Mouse (Mus musculus): ENCODE measurements around the gene Gm10073.

Gene Gm10073

DNA sequence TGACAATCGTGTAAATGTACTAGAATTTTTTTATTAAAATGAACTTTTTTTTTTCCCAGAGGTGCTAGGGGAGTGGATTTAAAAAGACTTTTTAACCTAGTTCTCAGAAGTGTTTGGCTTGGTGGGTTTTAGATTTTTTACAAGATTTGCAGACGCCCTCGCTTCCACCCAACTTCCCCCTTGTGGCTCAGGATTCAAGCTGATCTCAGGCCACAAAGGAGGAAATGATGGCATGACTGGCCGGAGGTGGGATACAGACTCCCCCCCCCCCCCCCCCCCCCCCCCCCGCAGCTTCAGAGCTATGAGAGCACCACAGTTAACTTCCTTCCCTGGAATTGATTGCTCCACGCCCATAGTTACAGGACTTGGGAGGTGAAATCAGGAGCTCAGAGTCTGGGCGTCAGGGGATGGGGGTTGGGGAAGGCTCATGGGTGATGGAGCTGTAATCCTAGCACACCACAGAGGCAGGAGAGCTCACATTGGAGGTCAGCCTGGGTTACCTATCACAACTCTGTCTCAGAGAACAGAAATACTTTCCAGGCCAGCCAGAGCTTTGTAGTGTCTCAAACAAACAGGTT, 17.1 kb downstream of the Gm10073 start:
- peak; percentile 3 for DNase-seq (ENCODE audit: low read depth, low spot score)

DNA sequence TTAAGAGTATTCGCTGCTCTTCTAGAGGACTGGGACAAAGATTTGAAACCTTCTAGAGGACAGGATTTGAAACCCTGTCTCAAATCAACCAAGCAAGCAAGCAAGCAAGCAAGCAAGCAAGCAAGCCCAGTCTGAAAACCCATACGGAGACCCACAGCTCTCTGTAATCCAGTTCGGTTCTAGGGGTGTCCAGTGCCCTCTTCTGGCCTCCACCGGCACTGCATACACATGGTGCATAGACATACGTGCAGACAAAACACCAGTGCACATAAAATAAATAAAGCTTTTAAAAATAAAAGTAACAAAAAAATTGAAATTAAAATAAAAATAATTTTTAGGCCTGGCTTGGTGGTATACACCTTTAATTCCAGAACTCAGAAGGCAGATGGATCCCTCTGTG, 19.2 kb downstream of the Gm10073 start:
- no peak for DNase-seq (ENCODE audit: low read depth, low spot score)

DNA sequence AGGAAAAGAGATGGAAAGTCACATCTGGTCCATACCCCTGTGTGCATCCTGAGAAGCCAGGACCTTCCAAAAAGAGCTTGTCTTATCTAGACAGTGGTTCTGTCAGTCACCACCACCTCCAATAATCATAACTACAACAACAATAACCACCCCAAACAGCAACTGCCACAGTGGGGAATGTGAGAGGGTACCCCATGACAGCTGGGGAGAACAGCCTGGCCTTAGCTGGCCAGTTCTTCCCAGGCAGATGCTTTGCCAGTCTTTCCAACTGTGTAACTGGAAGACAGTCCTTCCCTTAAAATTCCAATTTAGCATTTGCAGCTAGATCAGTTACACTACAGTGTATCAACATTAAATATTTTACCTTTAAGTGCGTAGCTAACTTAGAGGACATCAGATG, 22.4 kb downstream of the Gm10073 start:
- no peak for DNase-seq (ENCODE audit: low read depth, low spot score)

DNA sequence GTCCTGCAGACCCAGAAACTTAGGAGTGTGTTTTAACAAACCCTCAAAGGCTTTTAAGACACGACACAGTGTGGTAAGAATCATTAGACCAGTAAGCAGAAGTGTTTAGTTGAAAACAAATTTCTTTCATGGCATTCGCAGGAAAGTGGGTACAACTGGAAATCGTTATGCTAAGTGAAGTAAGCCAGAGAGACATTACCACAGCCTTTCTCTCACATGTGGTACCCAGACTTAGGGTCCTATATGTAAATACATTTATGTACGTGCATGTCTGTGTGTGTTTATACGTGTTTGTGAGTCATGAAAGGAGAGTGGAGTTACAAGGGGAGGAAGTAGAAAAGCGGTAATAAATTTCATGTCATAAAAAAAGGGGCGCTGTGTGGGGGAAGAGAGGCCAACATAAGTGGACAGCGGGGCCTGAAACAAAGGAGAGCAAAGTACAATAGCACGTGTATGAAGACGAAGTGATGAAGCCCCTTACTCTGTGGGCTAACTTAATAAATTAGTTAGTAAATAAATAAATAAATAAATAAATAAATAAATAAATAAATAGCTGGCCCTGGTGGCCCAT, 24.8 kb downstream of the Gm10073 start:
- no peak for DNase-seq (ENCODE audit: low read depth, low spot score)

DNA sequence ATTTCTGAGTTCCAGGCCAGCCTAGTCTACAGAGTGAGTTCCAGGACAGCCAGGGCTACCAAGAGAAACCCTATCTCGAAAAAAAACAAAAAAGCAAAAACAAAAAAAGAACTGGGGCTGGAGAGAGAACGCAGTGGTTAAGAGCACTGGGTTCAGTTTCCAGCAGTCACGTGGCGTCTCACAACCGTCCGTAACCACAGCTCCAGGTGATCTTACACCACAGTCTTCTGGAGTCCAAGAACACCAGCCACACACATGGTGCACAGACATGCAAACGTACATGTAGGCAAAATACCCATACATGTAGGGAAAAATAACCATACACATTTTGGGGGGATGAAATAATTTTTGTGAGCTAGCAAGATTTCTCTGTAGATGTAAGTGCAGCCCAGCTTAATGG, 26.5 kb downstream of the Gm10073 start:
- DNase-seq (ENCODE audit: low read depth, low spot score) = no peak

DNA sequence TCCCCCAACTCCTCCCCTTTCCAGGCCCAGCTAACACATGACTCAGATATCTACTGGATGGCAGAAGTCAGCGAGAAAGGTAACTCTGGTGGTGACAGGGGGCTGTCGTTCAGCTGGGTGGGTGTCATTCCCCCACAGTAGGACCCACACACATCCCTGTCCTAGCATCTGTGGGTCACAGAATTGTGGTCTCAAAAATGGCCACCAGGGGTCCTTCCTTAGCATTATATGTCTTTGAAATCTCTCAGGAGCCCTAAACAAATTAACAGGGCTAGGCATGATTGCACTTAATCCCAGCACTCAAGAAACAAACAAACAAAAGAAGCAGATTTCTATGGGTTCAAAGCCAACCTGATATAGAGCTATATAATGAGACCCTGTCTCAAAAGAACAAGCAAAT, 28.1 kb downstream of the Gm10073 start:
- no peak for DNase-seq (ENCODE audit: low read depth, low spot score)

DNA sequence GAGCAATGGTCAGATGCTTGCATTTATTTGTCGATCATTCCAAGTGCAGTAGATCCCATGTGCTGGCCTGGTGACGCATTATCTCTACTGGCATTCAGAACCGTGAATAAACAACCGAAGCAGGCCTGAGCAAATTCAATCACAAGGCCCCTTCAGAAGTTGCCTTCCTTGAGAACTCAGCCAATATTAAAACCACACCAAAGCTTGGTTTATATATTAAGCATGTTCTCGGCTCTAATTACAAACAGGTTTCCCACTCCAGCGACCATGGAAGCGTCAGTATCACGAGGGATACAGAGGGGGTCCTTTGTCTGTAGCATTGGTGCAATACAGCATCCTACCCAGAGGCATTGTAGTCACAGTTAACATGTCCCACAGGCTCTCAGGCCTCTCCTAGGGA, 30.2 kb downstream of the Gm10073 start:
- DNase-seq (ENCODE audit: low read depth, low spot score) = no peak

DNA sequence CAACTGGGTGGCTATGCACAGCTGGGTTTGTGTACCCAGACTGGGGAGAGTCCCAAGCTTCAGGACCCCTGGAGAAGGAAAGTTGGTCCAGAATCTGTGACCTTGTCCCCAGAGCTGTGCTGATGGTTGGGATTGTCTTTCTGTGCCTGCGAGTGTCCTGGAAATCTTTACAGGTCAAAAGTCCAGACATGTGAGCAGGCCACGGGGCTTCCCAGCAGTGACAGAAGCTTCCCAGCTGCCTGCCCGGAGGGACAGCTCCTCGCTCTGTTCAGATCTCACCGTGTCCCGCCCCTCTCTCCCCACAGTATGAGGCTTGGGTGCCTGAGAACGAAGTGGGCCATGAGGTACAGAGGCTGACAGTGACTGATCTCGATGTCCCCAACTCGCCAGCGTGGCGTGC, 32.3 kb downstream of the Gm10073 start:
- no peak for DNase-seq (ENCODE audit: low read depth, low spot score)

DNA sequence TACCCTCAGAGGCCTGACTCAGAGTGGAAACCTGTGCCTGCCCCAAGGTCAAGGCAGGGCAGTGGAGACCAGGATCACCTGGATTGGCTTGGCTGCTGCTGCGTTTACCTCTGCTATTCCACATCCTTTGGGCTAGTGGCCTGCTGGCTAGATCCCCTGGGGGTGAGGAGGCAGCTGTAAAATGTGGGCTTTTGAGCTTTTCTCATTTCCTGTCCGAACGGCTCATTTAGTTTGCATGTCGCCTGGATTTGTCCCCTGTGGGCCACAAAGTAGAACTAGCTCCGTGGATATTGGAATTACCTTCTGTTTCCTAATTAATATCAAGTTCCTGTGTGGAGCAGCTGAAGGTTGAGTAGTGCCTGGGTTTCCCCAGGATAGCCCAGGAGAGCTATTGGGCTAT, 34.1 kb downstream of the Gm10073 start:
- DNase-seq (ENCODE audit: low read depth, low spot score) = no peak

DNA sequence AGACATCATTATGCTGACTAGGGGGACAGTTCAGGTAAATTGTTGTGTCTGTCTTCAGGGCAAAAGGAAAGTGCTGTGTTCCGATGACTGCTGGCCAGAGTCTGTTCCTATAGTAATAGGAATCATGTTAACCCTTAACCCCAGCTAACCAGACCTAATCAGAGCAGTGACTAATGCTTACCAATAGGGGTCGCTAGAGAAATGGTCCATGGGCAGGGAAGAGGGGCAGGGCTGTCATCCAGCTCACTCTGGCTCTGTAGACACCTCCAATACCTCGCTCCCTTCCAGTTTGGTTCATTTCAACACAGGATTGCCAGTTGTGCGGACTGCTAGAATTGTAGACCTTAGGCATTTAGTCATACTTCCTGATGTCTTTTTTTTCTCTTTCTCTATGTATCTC, 37.8 kb downstream of the Gm10073 start:
- DNase-seq (ENCODE audit: low read depth, low spot score) = no peak

DNA sequence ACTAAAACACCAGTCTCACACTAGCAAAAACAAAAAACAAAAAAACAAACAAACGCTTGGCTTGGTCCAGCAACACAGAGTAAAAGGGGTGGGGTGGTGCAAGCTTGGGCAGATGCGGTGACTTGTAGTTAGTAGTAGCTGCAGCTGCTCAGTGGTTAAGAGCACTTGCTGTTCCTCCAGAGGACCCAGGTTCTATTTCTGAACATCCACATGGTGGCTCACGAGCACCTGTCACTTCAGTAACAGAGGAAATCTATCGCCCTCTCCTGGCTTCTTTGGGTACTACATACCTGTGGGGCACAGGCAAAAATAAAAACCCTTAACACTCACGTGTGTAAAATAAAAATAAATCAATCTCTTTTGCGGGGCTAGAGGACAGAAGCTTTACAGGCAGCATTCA, 38.8 kb downstream of the Gm10073 start:
- peak; percentile 64 for DNase-seq (ENCODE audit: low read depth, low spot score)

DNA sequence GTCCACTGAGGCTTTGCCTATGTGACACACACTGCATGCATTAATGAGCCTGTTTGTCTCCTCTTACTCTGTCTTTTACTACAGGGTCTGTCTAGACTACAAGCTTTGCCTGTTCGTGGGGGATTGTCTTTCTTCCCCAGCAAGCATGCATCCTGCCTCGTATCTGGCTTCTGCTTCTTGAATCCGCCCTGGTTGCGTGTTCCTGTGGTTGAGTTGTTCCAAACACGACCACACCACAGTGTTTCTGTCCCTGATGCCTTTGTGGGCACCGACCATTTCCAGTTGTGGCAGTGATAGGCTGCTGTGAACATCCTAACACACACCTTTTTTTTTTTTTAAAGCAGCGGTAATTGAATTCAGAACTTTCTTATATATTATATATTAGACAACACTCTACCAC, 39.6 kb downstream of the Gm10073 start:
- DNase-seq (ENCODE audit: low read depth, low spot score) = no peak

DNA sequence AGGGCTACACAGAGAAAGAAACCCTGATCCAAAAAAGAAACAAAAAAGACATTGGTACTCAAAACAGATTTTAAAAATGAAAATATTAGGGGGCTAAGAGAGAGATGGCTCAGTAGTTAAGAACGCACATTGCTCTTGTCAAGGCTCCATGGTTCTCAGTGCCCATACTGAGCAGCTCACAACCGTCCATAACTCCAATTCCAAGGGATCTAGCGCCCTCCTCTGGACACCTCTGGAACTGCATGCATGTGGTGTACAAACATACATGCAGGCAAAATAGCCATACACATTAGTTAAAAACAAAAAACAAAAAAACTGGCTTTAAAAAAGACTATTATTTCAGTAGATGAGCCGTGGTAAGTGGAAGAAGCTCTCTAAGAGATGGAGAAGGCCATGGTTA, 42.7 kb downstream of the Gm10073 start:
- DNase-seq (ENCODE audit: low read depth, low spot score) = no peak

DNA sequence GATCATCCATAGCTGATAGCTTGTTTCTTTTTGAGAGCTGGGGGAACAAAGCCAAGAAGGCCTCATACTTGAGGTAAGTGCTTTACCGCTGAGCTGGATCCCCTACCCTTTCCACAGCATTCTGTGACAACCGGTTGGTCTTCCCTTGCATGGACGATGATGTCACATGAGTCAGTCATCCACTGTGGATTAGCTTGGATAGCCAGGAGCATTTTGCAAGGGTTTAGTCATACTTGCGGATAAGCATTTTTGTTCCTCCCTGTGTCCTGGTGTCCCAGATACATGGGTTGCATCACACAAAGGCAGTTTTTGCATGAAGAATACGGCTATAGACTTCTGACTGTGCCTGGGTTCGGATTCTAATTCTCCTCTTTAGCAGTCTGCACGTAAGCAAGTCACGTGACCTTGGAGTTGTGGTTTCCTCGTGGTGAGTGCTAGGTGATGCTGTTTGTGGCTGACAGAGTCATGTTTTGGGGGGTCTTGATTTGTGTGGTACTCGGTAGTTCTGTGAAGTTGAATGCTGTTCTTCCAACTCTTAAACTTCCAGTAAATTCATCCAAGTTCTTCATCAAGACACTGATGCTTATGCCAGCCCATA, 43.3 kb downstream of the Gm10073 start:
- no peak for DNase-seq (ENCODE audit: low read depth, low spot score)

DNA sequence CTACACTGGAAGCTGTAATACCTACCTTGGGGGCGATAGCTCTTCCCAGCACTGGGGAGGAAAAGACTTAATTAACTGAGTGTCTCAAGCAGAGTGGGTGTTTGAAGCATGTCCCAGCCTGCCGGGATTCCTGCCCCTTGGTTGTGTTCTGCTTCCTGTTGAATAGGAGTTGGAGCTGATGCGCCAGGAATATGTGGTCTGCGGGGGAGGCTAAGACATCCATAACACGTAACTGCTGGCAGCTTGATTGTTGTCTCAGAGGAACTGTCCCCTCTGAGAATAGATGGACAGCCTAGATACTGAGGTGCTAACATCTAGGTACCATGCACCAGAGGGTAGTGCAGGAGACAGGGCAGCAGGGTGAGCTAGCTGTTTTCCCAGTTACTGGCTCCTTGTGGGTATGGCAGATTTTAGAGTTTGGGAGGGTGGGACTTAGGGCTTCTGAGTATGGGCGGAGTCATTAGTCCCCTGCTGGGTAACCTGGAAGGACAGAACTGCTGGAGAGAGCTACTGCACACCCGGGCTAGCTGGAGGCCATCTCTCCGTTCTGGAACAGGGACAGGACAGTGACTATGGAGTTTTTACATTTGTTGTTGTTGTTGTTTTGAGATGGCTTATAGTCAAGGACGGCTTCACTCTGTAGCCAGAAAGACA, 44.5 kb downstream of the Gm10073 start:
- DNase-seq (ENCODE audit: low read depth, low spot score) = no peak

DNA sequence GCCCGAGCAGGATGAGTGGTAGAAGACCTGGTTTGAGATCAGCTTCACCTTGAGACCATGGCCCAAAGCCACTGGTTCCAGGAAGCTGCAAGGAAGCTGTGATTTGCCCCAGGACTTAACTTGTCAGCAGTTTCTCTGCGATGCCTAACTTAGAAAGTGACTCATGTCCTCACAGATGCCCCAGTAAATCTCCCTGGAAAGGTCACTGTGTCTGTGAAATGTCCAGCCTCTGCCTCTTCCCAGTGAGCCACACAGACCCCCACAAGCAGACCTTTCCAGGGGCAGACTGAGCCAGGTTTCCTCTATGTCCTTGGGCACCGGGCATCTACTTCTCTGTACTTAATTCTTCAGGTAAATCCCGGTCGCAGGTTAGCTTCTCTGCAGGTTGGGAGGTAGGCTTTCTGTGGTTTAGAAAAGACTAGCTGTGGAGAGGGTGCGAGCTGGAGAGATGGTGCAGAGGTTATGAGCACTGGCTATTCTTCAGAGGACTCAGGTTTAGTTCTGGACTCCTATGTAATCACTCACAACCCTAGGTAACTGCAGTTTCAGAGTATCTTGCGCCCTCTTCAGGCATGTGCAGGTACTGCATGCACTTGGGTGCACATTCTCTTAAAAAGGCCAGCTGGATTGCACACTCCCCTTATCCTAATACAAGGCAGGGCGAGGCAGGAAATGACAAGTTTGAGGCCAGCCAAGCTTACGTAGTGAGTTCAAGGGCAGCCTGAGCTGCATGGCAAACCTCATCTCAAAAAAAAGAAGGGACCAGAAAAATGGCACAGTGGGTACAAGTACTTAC, 45.8 kb downstream of the Gm10073 start:
- DNase-seq (ENCODE audit: low read depth, low spot score) = no peak

DNA sequence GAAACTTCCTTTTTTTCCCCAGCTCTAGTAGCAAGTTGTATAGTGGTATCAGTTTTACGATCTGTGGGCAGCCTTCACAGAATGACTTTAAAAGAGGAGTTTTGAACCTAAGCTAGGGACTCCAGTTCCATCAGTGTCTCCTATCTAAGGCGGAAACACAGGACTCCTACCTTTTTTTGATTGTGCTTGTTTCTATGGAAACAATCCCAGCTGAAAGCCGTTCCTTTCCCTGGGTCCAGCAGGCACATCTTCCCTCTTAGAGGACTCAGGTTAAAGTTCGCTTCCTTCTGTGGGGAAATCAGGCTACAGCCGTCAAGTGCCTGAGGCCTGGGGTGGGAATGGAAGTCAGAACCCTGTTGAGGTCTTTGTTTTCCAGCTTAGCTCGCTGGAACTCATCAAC, 46.5 kb downstream of the Gm10073 start:
- no peak for DNase-seq (ENCODE audit: low read depth, low spot score)
